Mouse (Mus musculus): Measurements from ENCODE around the gene Cbx1.
A peak's percentile ranks its signal among the peaks of the same experiment; 100 is the strongest.
"Not testable (repeated sequence)": the region's sequence is repeated elsewhere in the genome, so short reads cannot be mapped to it uniquely, and the experiment has no call there.

Gene Cbx1

GRCm38 (mm10) chr11:96775665-96776064 lies 13.3 kb upstream of the Cbx1 start:
- DNase-seq (ENCODE audit: low spot score) = no peak

DNA sequence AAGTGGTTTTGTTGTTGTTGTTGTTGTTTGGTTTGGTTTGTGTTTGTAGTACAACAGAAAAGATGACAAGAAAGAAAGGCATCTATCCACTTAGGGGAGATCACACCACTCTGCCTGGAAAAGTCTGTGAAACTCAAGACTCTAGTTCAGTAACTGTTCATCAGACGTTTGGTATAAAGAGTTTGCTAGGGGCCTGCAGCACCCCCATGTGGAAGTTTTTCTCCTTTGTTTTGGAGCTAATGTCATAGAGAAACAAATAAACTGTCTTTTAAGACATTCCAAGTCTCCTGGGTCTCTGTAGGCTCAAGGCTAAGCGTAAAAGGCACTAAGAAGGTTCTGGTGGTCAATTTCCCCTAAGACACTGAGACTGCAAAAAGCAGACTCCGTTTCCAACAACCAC lies 12.9 kb upstream of the Cbx1 start:
- DNase-seq (ENCODE audit: low spot score) = no peak

DNA sequence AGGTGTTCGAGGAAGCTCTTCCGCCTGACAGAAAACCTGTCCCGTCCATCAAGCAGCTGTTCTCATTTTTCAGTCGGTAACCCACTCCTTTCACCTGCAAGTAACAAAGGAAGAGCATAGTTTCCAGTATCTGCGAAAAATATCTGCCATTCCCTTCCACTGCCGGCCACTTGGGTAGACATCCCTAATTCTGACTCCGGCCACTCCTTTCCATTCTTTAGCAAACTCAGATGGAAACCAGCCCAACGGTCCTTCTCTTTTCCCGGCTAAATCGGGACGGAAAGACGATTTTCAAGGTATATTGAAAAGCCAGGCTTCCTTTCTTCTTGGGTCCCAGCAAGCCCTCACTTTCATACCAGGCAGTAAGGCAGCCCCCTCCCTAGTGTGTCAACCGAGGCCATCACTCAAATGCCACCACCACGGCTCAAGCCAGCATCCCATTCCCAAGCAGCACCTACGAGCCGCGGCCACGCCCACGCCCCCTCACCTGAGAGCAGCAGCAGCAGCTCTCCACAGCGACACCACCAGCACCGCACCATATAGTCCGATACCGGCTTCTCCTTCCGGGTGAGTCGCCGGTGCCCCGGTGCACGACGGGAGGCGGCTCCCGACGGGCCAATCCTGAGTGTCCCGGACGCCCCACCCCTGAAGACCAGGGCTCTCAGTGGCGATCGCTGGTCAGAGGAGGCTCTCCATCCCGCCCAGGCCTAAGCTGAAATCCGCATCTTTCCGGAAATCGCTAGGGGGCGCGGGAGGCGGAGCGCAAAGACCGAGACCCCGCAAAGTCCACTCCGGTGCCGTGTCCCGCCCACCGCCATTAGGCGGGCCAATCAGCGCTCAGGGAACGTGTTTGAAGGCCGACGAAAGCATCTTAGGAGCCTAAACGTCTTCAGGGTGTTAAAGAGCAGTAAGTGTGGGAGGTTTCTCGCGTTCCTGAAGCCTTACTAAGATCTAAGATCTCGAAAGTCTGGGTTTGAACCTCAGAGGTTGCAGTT lies 11.7 kb upstream of the Cbx1 start, which contains the start of gene Snx11:
TSS of gene Snx11 (minus strand) at position 592 of the 995 bp plus-strand sequence.
- DNase-seq (ENCODE audit: low spot score) = peak; percentile 97

DNA sequence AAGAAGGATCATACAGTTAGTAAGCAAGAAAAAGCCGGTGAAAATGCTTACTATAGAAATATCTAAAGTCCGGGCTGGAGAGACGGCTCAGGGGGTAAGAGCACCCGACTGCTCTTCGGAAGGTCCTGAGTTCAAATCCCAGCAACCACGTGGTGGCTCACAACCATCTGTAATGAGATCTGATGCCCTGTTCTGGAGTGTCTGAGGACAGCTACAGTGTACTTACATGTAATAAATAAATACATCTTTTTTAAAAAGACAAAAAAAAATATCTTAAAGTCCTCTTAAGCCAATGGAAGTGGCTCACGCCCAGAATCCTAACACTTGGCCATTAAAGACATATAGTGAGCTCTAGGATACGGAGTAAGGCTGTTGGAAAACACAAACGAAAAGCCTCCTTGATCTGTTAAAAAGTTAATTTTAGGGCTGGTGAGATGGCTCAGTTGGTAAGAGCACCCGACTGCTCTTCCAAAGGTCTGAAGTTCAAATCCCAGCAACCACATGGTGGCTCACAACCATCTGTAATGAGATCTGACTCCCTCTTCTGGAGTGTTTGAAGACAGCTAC lies 10.8 kb upstream of the Cbx1 start:
- not testable (repeated sequence) for DNase-seq (ENCODE audit: low spot score)

GRCm38 (mm10) chr11:96780306-96780705 lies 8.6 kb upstream of the Cbx1 start:
- DNase-seq (ENCODE audit: low spot score) = no peak

- no peak for DNase-seq (ENCODE audit: low spot score)
Observed at GRCm38 (mm10) chr11:96781425-96781824, 7.5 kb upstream of the Cbx1 start.

DNA sequence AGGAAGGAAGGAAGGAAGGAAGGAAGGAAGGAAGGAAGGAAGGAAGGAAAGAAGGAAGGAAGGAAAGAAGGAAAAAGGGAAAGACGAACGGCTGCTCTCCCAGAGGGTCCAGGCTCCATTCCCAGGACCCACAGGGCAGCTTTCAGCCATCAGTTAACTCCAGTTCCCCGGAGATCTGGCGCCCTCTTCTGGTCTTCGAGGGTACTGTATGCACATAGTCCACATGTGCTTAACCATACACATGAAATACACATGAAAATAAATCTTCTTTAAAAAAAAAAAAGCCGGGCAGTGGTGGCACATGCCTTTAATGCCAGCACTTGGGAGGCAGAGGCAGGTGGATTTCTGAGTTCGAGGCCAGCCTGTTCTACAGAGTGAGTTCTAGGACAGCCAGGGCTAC lies 4.1 kb upstream of the Cbx1 start:
- peak; percentile 73 for DNase-seq (ENCODE audit: low spot score)

- DNase-seq (ENCODE audit: low spot score) = no peak
Observed at GRCm38 (mm10) chr11:96786731-96787450, 2.0 kb upstream of the Cbx1 start.

DNA sequence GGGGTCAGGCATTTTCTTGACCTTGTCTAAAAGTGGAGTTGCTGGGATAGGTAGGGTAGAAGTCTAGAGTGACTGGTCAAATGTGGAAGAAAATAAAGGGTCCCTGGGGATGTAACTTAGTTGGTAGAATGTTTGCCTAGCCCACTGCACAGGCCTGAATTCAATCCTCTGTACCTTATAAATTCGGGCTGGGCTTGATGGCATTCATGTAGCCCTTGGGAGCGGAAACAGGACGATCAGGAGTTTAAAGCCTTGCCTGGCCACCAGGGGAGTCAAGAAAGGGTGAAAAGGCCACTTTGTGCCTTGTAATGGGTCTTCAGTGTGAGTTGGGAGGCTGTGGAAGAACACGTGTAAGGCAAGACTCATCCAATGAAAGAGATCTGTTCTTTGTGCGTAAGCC lies 1.1 kb downstream of the Cbx1 start:
- DNase-seq (ENCODE audit: low spot score) = no peak

DNA sequence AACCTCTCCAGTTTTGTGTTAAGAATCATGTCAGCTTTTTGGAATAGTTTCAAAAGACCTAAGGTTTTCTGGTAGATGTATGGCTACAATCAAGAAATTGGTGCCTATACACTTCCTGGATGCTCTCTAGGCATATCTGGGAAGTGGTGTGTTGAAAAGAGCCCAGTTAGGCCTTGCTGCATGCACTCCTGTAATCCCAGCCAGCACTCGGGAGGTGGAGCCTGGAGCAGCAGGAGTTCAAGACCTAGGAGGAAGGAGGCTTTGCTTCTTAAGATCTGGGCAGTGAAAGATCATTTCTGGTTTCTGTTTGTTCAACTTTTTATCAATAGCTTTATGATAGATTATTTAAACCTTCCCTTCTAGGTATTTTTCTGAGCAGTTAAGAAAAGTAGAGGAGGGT lies 1.8 kb downstream of the Cbx1 start:
- no peak for DNase-seq (ENCODE audit: low spot score)

GRCm38 (mm10) chr11:96795491-96795890 lies 6.6 kb downstream of the Cbx1 start:
- no peak for DNase-seq (ENCODE audit: low spot score)

DNA sequence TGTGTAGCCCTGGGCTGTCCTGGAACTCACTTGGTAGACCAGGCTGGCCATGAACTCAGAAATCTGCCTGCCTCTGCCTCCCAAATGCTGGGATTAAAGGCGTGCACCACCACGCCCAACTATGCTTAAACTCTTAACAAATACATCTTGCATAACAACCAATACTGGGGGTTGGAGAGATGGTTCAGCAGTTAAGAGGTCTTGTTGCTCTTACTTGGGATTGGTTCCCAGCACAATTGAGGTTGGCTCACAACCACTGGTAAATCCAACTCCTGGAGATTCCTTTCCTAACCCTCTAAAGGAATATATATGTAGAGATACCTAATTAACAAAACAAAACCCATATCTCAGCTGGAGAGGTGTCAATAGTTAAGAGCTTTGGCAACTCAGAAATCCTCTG lies 7.2 kb downstream of the Cbx1 start:
- no peak for DNase-seq (ENCODE audit: low spot score)

DNA sequence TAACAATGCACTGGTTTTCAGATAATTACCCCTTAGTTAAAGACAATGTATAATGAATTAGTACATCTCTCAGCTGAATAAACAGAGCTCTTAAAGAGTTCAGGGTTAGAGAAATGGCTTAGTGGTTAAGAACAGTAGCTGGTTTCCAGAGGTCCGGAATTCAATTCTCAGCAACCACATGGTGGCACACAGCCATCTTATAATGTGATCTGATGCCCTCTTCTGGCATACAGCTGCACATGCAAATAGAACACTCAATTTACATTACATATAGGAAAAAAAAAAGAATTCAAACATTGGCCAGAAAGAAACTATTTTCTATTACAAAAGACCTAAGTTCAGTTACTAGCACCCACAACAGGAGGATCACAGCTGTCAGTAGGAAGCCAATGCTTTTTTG lies 7.7 kb downstream of the Cbx1 start:
- no peak for DNase-seq (ENCODE audit: low spot score)

GRCm38 (mm10) chr11:96799511-96799910 lies 10.6 kb downstream of the Cbx1 start:
- no peak for DNase-seq (ENCODE audit: low spot score)

- DNase-seq (ENCODE audit: low spot score) = no peak
Observed at GRCm38 (mm10) chr11:96805606-96806005, 16.7 kb downstream of the Cbx1 start.

DNA sequence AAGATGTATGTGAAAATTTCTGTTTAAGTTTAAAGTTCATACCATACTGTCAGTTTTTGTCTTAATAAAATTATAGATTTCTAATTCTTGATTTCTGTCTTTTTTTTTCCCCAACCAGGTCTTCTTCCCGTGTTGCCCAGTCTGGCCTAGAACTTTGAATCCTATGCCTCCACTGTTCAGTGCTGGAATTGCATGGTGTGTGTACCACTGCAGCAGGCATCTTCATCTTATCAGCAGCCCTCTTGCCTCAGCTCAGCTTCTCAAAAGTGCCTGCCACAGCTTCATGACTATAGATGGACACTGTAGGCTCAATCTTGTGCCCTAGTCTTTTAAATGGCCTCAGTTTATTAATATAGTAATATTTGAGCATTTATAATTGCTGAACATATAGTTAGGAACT lies 19.1 kb downstream of the Cbx1 start:
- DNase-seq (ENCODE audit: low spot score) = no peak

- no peak for DNase-seq (ENCODE audit: low spot score)
Observed at GRCm38 (mm10) chr11:96809562-96810235, 20.8 kb downstream of the Cbx1 start.

- not testable (repeated sequence) for DNase-seq (ENCODE audit: low spot score)
Observed at GRCm38 (mm10) chr11:96811188-96811587, 22.3 kb downstream of the Cbx1 start.

DNA sequence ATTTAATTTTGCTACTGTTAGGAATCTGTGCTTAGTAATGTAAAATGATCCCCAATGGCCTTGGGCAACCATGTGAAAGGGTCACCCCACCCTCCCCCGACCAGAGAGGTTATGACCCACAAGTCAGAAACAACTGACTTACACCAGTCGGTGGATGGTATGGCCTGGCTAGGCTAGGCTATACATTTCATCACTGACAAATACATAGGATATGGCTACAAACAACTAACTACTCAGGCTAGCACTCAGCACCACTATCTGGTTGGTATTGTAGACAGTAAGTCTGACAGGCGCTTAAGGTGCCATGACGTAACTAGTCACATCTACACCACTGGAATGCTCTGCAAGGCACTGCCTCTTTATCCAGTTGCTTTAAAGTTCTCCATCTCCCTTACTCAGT lies 24.5 kb downstream of the Cbx1 start:
- no peak for DNase-seq (ENCODE audit: low spot score)

- no peak for DNase-seq (ENCODE audit: low spot score)
Observed at GRCm38 (mm10) chr11:96813920-96814319, 25.0 kb downstream of the Cbx1 start.

DNA sequence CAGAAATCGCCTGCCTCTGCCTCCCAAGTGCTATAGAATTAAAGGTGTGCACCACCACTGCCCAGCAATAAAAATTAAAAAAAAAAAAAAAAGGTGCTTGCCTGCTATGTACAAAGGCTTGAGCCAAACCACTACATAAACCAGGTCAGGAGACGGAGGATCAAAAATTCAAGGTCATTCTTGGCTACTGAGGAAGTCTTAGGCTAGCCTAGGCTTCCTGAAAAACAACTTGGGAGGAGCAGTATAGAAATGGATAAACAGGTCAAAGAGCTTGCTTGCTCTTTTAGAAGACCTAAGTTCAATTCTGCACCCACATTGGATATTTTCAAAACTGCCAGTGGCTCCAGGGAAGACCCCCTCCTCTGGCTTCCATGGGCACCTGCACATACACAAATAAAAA lies 25.5 kb downstream of the Cbx1 start:
- DNase-seq (ENCODE audit: low spot score) = no peak

GRCm38 (mm10) chr11:96815895-96816294 lies 27.0 kb downstream of the Cbx1 start:
- DNase-seq (ENCODE audit: low spot score) = no peak
